Mouse (Mus musculus): ENCODE results near the gene Elane.

DNA sequence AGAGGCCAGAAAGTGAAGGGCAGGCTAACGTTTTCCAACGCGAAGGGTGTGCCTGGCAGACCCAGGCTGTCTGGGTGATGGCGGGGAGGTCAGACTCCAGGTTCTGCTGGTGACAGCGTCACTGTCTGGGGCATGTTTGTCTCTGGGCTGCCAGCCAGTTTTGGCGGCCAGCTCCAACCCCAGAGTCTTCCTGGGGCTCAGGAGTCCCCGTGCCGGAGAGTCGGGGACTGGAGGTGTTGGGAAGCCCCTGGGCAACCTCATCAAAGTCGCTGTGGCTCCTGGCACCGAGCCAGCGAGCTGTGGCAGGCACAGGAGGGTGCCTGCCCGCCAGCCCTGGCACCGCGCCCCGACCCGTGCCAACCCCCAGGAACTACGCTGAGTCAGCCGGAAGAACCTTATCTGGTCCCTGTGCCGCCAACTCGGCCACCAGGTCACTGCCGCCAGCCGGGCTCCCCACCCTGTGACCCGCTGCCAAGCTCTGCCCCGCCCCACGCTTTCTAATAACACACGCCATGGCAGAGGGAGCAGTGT, 50.9 kb downstream of the Elane start:
- TF ChIP-seq CTCF (IDR thresholded peaks at IDR 0.05; ENCODE audit: extremely low read depth, insufficient read depth, low read length) (no peak), POLR2A (IDR thresholded peaks at IDR 0.05; ENCODE audit: extremely low read depth, insufficient read depth, low read length) (no peak)
